Mouse (Mus musculus): Measurements from ENCODE around the gene Robo1. TPM values are rescaled to one million over a fixed set of nuclear protein-coding genes. Genes with fewer than 3 reads are reported as not detected.

Robo1 gene
- polyA plus RNA-seq, 1 experiment: 7.2 TPM

DNA sequence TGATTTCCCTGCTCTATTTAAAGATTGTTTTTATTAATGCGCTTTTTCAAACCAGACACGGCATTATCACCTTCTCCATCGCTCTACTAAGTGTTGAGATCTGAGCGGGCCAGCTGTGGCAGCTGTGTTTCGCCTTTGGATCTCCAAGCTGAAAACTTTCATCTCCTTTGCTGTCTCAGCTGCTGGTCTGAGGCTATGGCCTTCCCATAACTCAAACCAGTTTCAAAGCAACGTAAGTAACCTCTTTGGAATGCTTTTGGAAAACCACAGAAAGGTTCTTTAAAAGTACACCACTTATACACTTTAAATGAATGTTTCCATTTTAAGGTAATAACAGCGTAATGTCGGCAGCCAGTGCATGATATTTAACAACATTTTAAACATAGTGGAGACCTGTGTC lies 520.3 kb downstream of the Robo1 start:
- DNase-seq (ENCODE audit: low spot score): no peak

DNA sequence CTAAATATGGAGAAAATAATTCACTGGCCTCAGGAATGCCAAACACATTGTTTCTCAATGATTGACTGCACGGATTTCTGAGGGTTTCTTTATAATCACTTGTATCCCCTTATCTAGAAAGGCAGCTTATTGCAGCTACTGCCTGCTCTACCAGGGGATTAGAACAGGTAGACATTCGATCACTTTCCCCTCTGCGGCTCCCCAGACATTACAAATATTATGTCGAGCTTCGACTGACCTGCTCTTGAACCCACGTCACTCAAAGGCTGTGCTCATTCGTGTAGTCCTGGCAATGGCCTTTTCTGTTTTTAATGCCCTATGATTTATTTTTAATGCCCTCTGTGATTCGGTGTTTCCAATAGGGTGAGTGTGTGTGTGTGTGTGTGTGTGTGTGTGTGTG lies 521.4 kb downstream of the Robo1 start:
- DNase-seq (ENCODE audit: low spot score): no peak

DNA sequence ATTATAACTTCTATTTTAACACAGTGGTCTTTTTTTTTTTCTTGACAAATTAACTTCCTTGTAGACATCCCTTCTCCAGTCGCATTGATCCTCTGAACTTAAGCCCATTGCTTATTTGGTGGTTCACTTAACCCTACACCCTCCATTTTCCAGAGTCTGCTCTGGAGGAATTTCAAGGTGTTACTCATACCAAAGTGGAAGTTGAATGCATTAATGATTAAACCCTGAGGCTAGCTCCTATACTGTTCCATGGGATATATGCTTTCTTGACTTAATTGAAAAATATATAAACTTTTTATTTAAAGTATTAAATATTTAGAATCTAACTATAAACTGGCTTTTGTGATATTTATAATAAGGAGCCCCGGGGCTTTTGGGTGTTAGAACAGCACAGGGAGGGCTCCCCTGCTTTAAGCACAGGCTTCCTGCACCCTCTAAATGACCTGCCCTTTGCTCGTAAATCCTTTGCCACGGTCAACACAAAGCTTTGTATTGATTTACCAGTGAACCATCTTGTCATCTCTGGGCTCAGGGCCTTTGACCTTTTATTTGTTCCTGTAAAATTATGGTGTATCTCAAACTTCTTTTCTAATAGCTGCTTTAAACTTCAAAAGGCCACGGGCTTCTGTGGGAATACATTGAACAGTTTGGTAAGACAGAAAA lies 522.4 kb downstream of the Robo1 start:
- DNase-seq (ENCODE audit: low spot score): no peak

DNA sequence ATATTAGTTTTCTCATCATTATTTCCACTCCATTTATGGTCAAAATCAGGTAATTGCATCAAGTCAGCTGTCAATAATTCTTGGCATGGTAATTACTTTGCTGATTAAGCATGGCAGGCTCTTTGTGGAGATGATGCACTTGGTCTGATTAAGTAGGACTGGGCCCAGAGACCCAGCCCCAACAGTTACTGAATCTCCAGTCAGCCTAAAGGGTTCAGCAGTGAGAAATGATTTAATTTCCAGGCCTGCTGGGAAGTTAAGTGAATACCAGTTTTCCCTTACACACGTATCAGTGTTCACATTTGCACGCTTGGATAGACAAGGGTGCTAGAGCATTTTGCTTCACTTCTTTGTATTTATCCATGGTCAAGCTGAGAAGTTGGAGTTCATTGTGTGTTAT lies 526.2 kb downstream of the Robo1 start:
- DNase-seq (ENCODE audit: low spot score): no peak

DNA sequence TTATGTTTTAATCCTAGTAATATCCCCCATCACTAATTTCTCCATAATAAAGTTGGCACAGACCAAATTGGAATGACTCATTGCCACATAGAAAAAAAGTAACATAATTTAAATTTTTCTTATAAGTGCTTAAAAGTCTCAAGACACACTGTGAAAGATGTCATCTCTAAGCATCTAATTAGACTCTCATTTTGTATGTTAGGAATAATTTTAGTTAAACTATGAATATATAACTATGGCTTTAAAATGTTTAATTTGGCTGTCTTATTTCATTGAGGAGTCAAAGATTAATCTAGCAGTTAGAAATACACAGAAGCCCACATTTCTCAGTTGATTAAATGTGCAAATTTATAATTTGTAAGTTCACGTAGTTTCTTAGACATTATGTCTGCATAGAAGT lies 530.9 kb downstream of the Robo1 start:
- DNase-seq (ENCODE audit: low spot score): no peak

DNA sequence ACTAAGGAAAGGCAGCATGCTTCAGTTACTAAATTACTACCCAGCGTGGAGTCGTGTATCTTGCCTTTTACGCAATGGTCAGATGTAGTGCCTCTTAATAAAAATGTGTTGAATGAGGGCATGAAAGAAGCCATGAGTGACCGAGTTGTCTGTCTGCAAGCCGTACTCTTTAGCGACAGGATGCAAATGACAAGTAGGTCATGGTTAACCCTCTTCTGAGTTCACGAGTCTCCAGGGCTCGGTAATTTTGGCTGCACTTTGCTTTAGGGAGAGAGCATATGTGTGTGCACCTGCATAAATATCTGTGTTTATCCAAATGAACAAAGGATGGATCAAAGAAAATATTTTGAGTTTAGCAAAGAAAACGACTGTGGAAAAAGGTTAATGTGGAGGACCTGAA lies 533.0 kb downstream of the Robo1 start:
- DNase-seq (ENCODE audit: low spot score): no peak

DNA sequence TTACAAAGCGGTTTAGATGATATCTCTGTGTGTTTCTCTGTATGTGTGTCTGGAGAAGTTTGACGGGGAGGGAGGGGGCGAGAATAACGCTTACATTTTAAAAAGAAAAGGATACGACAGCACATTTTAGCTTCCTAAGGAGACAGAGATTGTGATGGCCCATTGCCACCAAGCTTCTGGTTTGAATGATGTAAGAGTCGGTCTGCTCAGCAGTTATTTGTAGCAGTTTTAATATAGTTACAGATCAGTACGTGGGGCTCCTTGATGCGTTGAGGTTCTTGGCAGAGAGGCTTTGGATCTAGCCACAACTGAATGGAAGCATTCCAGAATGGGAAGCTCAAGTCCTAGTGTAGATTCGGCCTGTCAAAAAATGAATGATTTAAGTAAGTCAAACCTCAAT lies 546.0 kb downstream of the Robo1 start:
- DNase-seq (ENCODE audit: low spot score): no peak

DNA sequence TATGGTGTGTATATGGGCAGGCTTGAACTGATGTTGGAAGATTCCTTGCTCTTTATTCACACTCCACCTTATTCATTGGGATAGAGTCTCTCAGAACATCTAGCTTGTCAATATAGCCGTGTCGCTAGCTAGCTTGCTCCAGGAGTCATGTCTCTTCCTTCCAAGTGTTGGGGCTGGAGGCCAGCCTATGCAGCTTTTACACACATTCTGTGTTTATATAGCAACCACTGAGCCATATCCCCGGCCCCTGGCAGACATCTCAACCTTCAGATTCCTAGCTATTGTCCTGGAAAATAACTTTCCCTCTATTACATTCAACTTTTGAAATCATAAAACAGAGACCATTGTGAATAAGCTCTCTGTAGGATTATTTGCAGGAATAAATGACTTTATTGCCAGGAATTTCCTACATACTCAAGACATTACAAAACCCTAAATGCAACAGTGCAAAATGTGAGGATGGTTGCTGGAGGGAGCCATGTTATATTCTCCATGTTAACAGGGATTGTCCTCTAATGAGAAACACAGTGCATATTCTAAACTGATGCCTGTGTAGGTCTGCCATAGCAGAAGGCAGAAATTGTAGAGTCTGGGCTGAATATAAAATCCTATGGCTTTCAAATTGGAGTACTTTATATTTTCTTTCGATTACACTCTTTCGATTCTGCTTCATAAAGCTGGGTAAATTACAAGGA lies 546.9 kb downstream of the Robo1 start:
- no peak for DNase-seq (ENCODE audit: low spot score)

DNA sequence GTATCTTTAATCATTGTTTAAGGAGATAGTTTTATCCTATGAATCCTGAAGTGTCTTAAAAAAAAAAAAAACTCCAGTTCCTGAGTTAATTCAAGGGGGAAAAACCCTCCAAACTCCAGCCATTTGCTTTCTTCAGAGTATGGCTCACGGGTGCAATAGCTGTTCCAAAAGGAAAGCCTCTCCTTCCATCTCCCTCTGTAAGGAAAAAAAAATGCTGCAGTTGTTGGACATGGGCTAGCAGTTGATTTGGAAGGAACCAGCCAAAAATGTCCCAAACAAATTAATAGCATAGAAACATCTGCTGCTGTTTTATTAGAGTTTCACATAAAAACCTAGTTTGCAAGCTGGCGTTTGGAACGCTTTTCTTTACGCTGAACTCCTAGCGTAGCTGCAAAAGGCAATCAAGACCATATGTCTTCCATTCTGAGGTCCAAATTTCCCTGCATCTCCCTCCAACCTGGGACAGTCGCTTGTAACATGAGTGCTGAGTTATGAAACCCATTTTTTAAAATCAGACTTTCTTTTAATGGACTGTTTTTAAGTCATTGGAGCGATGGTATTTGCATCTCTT lies 553.7 kb downstream of the Robo1 start:
- DNase-seq (ENCODE audit: low spot score): no peak

DNA sequence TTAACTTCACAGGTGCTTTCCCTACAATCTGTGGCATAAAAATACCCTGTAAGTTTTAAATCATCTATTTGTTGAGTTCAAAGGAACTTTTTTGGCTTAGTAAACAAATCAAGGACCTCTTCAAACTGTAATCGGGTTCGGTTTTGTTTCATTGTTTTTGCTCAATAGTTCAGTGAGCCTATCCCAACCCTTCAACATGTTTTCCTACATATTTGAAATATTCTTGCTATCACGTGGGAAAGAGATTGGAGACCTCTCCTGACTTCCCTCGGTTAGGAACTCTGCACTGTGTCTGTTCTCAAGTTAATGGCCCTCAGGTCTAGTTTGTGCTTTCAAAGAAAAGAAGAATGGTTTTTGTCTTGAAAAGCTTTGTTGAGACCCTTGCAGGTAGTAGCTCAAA lies 557.9 kb downstream of the Robo1 start:
- DNase-seq (ENCODE audit: low spot score): no peak

DNA sequence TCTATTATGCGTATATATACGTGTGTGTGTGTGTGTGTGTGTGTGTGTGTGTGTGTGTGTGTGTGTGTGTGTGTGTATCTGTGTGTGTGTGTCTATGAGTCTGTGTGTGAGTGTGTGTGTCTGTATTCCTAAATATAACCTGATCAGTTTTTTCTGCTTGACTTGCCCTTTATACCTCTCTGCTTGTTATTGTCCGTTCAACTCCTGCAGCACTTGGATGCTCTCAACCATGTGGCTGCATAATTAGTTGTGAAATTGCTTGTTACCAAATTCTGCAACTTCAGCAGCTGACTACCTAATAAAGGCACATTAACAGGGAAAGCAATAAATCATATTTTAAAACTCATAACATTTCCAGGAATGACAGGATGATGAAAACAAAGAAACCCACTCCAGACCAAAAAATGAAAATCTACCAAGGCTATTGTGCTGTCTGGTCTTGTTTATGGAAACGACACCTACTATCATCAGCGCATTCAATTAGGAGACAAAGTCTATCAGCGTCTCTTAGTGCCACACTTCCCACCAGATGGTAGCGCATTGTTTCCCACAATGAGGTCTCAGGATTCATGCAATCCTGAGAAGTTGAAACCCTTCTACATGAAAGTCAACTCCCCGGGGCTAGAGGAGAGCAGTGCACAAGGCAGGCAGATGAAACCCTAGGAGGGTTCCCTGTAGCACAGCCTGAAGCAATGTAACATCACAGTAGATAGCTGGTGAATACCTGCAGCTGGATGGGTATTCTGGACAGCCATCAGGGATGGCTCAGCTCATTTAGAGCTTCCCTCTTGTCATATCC lies 567.0 kb downstream of the Robo1 start:
- no peak for DNase-seq (ENCODE audit: low spot score)

DNA sequence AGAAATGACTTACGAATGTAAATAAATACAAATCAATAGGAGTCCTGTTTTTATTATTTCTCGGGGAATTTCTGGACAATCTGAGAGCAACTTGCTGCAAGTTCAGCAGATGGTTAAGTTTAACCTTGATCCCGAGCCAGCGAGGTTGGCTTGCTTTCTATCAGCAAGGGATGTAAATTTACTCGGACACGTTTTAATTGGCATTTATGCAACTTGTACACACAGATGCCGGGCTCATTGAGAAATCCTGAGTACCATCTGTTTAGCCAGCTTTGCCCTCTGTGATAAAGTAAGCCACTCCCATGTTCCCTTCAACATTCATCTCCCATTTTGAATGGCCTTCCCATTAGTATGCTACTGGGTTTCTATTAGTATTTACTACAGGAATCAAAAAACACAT lies 580.0 kb downstream of the Robo1 start:
- no peak for DNase-seq (ENCODE audit: low spot score)

DNA sequence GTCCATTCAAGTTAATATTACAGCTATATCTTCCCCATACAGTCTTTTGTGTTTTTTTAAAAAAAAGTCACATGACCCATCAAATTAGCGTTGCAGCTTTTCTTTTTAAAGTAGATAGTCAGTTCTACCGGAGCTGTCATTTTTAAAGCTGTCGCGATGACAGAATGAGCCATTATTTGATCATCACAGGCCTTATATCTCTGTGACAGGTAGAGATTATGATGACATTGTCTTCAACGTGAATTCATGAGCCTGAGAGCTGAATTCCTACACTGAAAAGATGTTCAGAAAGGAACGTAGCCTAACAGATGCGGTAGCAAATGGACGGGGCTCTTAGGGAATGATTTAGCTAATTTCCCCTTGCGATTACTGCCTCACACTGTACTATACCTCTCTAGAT lies 581.3 kb downstream of the Robo1 start:
- no peak for DNase-seq (ENCODE audit: low spot score)

DNA sequence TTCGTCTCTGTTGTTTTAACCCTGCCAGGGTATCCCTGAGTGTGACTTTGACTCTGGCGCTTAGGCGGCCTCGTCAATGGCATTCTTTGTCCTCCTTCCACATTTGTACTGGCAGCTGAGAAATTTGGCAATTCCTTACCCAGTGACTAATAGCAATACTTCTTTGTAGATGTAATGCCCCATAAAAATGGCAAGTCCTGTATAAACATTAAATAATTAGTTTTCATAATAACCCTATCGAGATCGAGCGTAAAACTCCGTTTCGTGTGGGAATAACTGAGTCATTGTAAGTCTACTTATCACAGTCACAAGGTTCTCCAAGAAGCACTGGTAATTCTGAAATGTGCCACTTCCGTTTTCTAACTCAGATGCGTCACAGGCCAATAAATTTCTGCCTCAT lies 589.0 kb downstream of the Robo1 start:
- DNase-seq (ENCODE audit: low spot score): no peak

DNA sequence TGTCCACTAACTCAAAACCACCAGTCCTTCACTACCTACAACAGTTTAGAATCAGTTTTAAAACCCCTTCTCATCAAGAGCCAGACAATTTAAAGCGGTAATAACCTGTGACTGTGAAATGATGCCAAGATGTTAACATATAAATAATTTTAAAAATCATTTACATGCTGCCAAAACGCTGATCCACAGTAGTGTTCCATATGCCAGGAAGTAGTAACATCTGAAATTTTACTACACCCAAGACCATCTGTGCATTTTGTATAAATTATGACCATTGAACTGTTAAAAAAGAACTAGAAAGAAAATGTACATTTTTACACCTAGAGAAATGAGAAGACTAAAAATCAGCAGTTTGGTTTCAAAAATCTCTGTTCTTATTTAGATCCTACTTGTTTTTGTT lies 600.8 kb downstream of the Robo1 start:
- no peak for DNase-seq (ENCODE audit: low spot score)

DNA sequence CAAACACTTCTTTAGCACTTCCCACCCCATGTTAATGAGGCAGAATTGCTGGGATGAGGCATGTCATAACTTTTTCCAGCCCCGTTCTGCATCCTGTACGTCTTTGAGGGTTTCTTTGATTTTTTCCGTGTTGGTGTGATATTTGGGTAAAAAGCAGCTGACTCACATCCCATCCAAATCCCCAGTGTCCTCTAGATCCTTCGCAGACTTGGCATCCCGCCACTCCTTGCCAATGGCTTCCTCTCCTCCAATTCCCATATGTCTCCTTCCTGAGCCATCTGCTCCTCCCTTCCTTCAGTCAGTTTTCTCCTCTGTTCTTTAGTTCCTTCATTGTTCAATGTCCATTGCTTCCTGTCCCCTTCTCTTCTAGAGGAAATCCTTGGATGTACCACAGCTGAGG lies 605.0 kb downstream of the Robo1 start:
- DNase-seq (ENCODE audit: low spot score): no peak

DNA sequence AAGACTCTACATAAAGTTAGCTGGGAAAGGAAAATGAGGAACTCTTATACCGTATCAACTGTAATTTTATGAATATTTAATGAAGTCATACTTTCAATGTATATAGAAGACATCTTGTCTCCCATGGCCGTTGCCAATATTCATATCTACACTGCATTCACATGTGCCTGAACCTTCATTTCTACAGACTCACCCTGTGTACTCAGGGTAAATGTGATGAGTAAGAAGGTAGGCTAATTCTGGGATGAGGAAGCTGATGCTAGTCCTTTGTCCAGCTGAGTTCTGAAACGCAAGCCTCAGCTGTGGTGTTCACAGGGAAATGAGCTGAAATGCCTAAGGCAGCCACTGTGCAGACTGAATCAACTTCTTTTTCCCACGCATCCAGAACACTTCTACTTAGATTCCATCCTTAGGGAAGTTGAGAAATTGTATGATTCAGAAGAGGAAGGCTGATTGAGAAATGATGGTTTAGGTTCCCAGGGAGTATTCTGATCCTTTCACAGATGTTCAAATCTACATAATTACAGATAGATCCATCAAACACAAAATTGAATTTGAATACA lies 606.0 kb downstream of the Robo1 start:
- no peak for DNase-seq (ENCODE audit: low spot score)

DNA sequence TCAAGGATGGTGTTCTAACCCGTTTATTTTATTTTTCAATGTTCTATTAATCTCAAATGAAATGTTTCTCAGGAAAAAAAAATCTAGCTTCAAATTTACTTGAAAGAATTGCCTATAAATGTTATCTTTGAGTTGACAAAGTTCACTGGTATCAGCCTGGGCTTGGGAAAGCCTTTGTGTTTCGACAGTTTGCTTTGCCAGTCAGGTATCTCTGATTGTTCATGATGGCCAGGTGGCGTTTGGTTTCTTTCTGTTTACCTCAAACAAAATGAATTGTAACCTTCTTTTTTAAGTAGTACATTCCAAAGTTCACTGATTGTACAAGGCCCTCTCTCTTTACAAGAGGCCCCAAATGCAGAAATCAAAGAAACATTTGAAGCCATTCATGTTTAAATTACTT lies 611.9 kb downstream of the Robo1 start:
- DNase-seq (ENCODE audit: low spot score): no peak

DNA sequence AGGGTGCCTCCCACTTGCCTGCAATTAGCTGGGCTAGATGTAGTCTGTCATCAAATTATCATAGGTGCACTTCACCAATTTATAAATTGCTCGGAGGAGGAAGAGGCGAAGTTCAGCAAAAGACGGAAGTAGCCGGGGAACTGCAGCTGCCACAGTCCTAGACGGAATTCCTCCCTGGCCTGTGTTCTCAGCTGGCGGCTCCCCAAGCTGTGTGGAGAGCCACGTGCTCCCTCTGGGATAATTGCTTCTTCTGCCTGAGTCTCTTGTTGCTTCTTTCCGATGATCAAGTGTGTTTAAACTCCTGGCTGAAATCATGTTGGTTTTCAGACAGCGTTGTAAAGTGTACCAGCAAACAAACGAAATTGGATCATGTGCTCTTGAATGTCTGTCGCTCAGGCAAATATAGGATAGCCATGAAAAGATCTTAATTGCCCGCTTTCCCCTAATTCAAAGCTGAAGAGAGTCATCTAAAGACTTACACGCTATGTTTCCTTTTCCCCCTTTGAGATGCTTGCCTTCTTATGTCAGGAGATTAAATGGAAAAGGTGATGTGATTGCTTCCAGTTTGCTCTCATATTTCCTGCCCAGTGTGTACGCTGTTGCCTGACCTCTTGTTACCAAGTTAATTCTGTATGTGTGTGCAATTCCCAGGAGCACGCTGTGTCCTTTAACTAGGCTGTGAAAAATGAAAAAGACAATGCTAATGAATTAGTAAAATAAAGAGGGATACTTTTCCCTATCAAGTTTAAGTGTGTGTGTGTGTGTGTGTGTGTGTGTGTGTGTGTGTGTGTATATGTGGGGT lies 616.5 kb downstream of the Robo1 start:
- DNase-seq (ENCODE audit: low spot score): peak; percentile 21

DNA sequence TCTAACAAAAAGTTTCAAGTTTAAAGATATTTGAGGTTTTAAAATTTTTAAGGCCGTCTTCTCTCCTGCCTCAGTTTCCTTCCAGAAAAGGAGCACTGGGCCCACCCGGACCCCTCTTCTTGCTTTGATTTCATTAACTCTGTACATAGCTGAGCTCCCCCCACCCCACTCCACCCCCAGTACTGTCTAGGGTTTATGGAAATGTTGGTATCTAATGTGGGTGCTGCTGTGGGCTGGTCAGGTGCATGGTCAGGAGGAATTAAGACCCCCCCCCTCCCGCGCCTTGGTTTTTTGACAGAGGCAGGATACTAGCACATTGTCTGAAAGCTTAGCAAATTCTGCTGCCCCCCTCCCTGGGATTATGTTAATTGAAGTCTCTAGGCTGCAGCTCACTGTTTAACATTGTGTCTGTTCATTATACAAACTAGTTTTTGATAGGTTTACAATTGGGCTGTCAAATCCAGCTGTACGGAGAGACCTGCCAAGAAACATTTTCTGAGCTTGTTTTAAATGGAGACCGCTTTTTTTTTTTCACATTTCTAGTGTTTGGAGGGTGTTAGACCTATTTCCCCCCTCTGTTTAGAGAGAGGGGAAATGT lies 620.5 kb downstream of the Robo1 start:
- no peak for DNase-seq (ENCODE audit: low spot score)

DNA sequence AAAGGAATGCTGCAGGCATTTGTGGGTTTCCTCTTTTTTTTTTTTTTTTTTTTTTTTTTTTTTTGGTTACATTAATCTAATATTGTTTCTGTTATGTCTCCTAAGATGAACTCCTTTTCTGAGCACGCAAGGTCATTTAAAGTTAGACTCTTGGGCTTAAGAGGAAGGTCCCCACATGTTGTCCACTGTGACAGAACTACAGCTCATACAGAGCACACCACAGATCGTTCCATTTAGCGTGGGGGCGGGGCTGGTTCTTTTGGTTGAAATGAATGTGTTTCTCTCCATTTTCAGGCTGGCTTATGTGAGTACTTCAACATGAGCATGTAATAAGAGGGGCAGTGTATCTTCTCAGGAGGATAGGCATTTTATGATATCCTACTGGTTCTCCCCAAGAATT lies 622.8 kb downstream of the Robo1 start:
- no peak for DNase-seq (ENCODE audit: low spot score)

Measured in urinary bladder, adult 2 months (tissue).